ENCODE assay signal across 8 mouse cellular contexts in genomic region chr5:8045855-8046254, GRCm38 (mm10). TPM values are rescaled to one million over a fixed set of nuclear protein-coding genes. Genes with fewer than 3 reads are reported as not detected.
DNase-seq lines count a peak whose midpoint lies in the region; ATAC-seq and TF ChIP-seq lines count a peak whose summit lies in the region.

TSS of gene Sri (plus strand) at chr5:8046078.

- no peak within 1 kb of the TSS for H3ac ChIP-seq in myocyte (ENCODE audit: control insufficient read depth, insufficient read length)

- no peaks in the 10 kb centered on the region; the same call in 1 of the 2 replicates for H3K9me3 ChIP-seq in ES-Bruce4 (replicated peaks; ENCODE audit: control insufficient read depth, insufficient read depth, low read length, poor library complexity, severe bottlenecking)
- H3K9me3 ChIP-seq in intestine, embryonic 14.5 days (ENCODE audit: control insufficient read depth, low read length), result no peaks in the 10 kb centered on the region
- H3K9me3 ChIP-seq in limb, embryonic 12.5 days, result no peaks in the 10 kb centered on the region

- ATAC-seq in intestine, embryonic 14.5 days (replicated peaks; ENCODE audit: low FRiP score, low TSS enrichment, low read depth), result peak; percentile 80
- ATAC-seq in limb, embryonic 12.5 days (ENCODE audit: insufficient number of reproducible peaks, insufficient read depth, low FRiP score, low TSS enrichment, low read depth), result no peak

- 71% methylated on average over 6 of the region's 6 CpGs for WGBS in intestine, embryonic 14.5 days
- WGBS in limb, embryonic 12.5 days, result 81% methylated on average over 6 of the region's 6 CpGs

- no peaks in the 10 kb centered on the region for H3K4me1 ChIP-seq in ES-Bruce4 (ENCODE audit: control insufficient read depth, insufficient read depth, low read length)
- H3K4me1 ChIP-seq in intestine, embryonic 14.5 days (replicated peaks; ENCODE audit: control insufficient read depth, insufficient read depth, low read length), result no peaks in the 10 kb centered on the region
- no peaks in the 10 kb centered on the region for H3K4me1 ChIP-seq in limb, embryonic 12.5 days (replicated peaks)

- H3K27me3 ChIP-seq in ES-Bruce4 (ENCODE audit: control insufficient read depth, insufficient read depth, low read length, poor library complexity, severe bottlenecking) (no peaks in the 10 kb centered on the region), myocyte (ENCODE audit: control insufficient read depth, insufficient read depth, insufficient read length) (no peaks in the 10 kb centered on the region)
- H3K27me3 ChIP-seq in intestine, embryonic 14.5 days (replicated peaks; ENCODE audit: control insufficient read depth, insufficient read depth, low read length), result no peaks in the 10 kb centered on the region
- no peaks in the 10 kb centered on the region for H3K27me3 ChIP-seq in limb, embryonic 12.5 days

- DNase-seq in adrenal gland, postnatal 36 days, result no peak
- DNase-seq in gastrocnemius, postnatal 14 days, result no peak
- DNase-seq in intestine, embryonic 14.5 days (ENCODE audit: low spot score), result no peak
- no peak for DNase-seq in right cerebral cortex, postnatal 36 days (ENCODE audit: low spot score in 2 of 2)
- no peak for DNase-seq in embryo, embryonic 11 days

- intact Hi-C loops in gastrocnemius, postnatal 14 days (cut with DNase I; ENCODE audit: low total_unique reads), result no loop called here

- no peak for TF ChIP-seq CTCF in ES-Bruce4 (IDR thresholded peaks at IDR 0.05; ENCODE audit: low read depth, low read length)

- H3K79me2 ChIP-seq in myocyte (ENCODE audit: control insufficient read depth, insufficient read depth), result no peaks in the 10 kb centered on the region

- H3K9ac ChIP-seq in ES-Bruce4 (ENCODE audit: low read depth, poor library complexity, severe bottlenecking), result no peak within 1 kb of the TSS
- H3K9ac ChIP-seq in intestine, embryonic 14.5 days (ENCODE audit: low read length), result no peak within 1 kb of the TSS
- no peak within 1 kb of the TSS for H3K9ac ChIP-seq in limb, embryonic 12.5 days (replicated peaks)

- no peak for TF ChIP-seq POLR2A in ES-Bruce4 (IDR thresholded peaks at IDR 0.05; ENCODE audit: insufficient read depth, low read length)
- no peak for TF ChIP-seq POLR2A in myocyte (IDR thresholded peaks at IDR 0.05; ENCODE audit: insufficient read length, low read depth)

- TF ChIP-seq EP300 in ES-Bruce4 (IDR thresholded peaks at IDR 0.05; ENCODE audit: insufficient read depth, low read depth, low read length), result no peak

- no peak within 1 kb of the TSS; the same call in 1 of the 2 replicates for H3K4me2 ChIP-seq in intestine, embryonic 14.5 days (ENCODE audit: low read length)
- H3K4me2 ChIP-seq in limb, embryonic 12.5 days, result no peak within 1 kb of the TSS
- no peak within 1 kb of the TSS for H3K4me2 ChIP-seq in myocyte (ENCODE audit: low read depth)

- H3K4me3 ChIP-seq in ES-Bruce4 (ENCODE audit: low read depth, low read length), result no peak within 1 kb of the TSS
- no peak within 1 kb of the TSS for H3K4me3 ChIP-seq in intestine, embryonic 14.5 days (ENCODE audit: low read depth, low read length)
- H3K4me3 ChIP-seq in limb, embryonic 12.5 days (replicated peaks), result no peak within 1 kb of the TSS
- no peak within 1 kb of the TSS for H3K4me3 ChIP-seq in myocyte

- H3K27ac ChIP-seq in ES-Bruce4 (ENCODE audit: insufficient read depth, low read length), result no peak within 1 kb of the TSS
- H3K27ac ChIP-seq in intestine, embryonic 14.5 days (ENCODE audit: low read depth), result no peak within 1 kb of the TSS
- H3K27ac ChIP-seq in limb, embryonic 12.5 days, result no peak within 1 kb of the TSS

- H3K36me3 ChIP-seq in ES-Bruce4 (ENCODE audit: control insufficient read depth, insufficient read depth, low read length, poor library complexity, severe bottlenecking) (no peaks in the 10 kb centered on the region), myocyte (ENCODE audit: control insufficient read depth, insufficient read depth) (no peaks in the 10 kb centered on the region)
- H3K36me3 ChIP-seq in intestine, embryonic 14.5 days (ENCODE audit: control insufficient read depth, insufficient read depth, low read length), result no peaks in the 10 kb centered on the region
- no peaks in the 10 kb centered on the region for H3K36me3 ChIP-seq in limb, embryonic 12.5 days

TF ChIP-seq in myocyte, 11 proteins besides CTCF, POLR2A, EP300 and RAD21:
- TF ChIP-seq MYOD1 (IDR thresholded peaks at IDR 0.05; ENCODE audit: control insufficient read depth in 1 of 3, insufficient read length in 2 of 3, low read depth in 2 of 3), result no peak
- TF ChIP-seq MYOG (IDR thresholded peaks at IDR 0.05; ENCODE audit: control insufficient read depth in 1 of 3, insufficient read depth in 1 of 3, insufficient read length in 2 of 3, low read depth in 2 of 3), result no peak
- no peak for TF ChIP-seq USF1 (IDR thresholded peaks at IDR 0.05; ENCODE audit: low read depth)
- no peak for TF ChIP-seq E2F4 (IDR thresholded peaks at IDR 0.05; ENCODE audit: insufficient read depth)
- no peak for TF ChIP-seq SRF (IDR thresholded peaks at IDR 0.05; ENCODE audit: control insufficient read depth, insufficient read length, low read depth)

RNA-seq across cellular contexts. Expression of gene Sri, which starts in this region (rescaled TPM):
- 37.0 and 50.5 TPM in 2 replicates for polyA plus RNA-seq in ES-Bruce4 (2011; ENCODE audit: insufficient read depth, insufficient read length, low read depth, missing spikeins)
- 100 to 1,000 TPM in 1 of 2 experiments, 10 to 100 TPM in 1; 98.2 to 112 TPM for total RNA-seq in adrenal gland, postnatal 36 days (2021)
- 10 to 100 TPM; 32.7 to 35.0 TPM for total RNA-seq in gastrocnemius, postnatal 14 days (2021)
- 255 and 257 TPM in 2 replicates for polyA plus RNA-seq in intestine, embryonic 14.5 days (2014; fragmentation: Nextera tagmentation; extraction: Ambion mirVana)
- 224 and 232 TPM in 2 replicates for polyA plus RNA-seq in limb, embryonic 12.5 days (2016; fragmentation: Nextera tagmentation; extraction: Ambion mirVana)
- polyA plus RNA-seq in myocyte (2012; fragmentation: generic; extraction: Trizol), result 110 TPM
